Mouse (Mus musculus) forebrain, embryonic 15.5 days (tissue): ENCODE measurements at regions not wholly inside any gene's neighbourhood (a gene's known extent, or its start where the extent isn't known, plus 50 kb on each side); places are given as distances from the start of the nearest gene placed in this dataset.

Source experiments
- ATAC-seq: fragments of 200-750 bp; cut with Nextera tagmentation; replicated peaks from 2 replicates; pipeline ENCODE4 v1.8.0; 2017; ENCODE audit warnings: mild to moderate bottlenecking, moderate TSS enrichment, moderate library complexity
- H3K27ac ChIP-seq: fragments of 300-500 bp; sonication (generic); replicated peaks from 2 replicates; pipeline ENCODE4 v1.5.1; 2015; ENCODE audit warnings: mild to moderate bottlenecking, inconsistent platforms
- H3K27me3 ChIP-seq: fragments of 300-500 bp; sonication (generic); 2 replicates; pipeline ENCODE4 v1.6.1; 2015; ENCODE audit warnings: inconsistent platforms
- H3K36me3 ChIP-seq: fragments of 300-500 bp; sonication (generic); 2 replicates; pipeline ENCODE4 v1.6.1; 2015; ENCODE audit warnings: mild to moderate bottlenecking, inconsistent platforms
- H3K4me1 ChIP-seq: fragments of 300-500 bp; sonication (generic); 2 replicates; pipeline ENCODE4 v1.6.1; 2015; ENCODE audit warnings: inconsistent platforms
- H3K4me2 ChIP-seq: fragments of 300-500 bp; sonication (generic); replicated peaks from 2 replicates; pipeline ENCODE4 v1.6.1; 2015; ENCODE audit warnings: mild to moderate bottlenecking, inconsistent platforms
- H3K4me3 ChIP-seq: fragments of 300-500 bp; sonication (generic); 2 replicates; pipeline ENCODE4 v1.5.1; 2015; ENCODE audit warnings: mild to moderate bottlenecking, inconsistent platforms
- H3K9ac ChIP-seq: fragments of 300-500 bp; sonication (generic); replicated peaks from 2 replicates; pipeline ENCODE4 v1.6.1; 2015; ENCODE audit warnings: mild to moderate bottlenecking, inconsistent platforms
- H3K9me3 ChIP-seq: fragments of 300-500 bp; sonication (generic); 2 replicates; pipeline ENCODE4 v1.6.1; 2016; ENCODE audit warnings: inconsistent platforms
- WGBS: fragments of 180-500 bp; shearing (Covaris S2); methylation state at CpG from one replicate; pipeline ENCODE4 v1.1.7; 2015; ENCODE audit warnings: mixed read lengths; 5-methylcytosine and 5-hydroxymethylcytosine counted together

DNA sequence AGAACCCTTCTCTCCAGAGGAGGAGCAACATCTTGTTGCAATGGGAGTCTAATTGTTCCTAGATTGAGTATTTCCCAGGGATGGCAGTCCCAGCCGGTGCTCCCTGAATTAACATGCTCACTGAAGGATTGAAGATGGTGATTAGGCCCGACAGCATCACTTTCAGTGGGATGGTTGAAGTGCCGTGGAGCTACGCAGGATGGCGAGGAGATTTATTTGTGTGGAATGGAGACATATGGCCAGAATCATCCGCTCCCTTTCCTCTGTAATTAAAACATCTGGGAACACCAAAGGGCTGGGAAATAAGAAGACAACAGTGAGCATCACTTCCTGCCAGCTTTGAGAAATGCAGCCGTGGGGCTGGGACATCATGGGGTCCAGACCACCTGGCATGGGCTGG lies 512.4 kb downstream of the Dhx35 start:
- H3K9me3 ChIP-seq, result no peaks in the 10 kb centered on the region
- 65% methylated on average over 7 of the region's 7 CpGs for WGBS
- no peak overlapping the region for H3K27ac ChIP-seq
- no peak for ATAC-seq
- H3K4me2 ChIP-seq, result no peak overlapping the region
- H3K36me3 ChIP-seq, result no peaks in the 10 kb centered on the region
- H3K4me3 ChIP-seq, result no peak overlapping the region
- no peak overlapping the region for H3K9ac ChIP-seq
- no peaks in the 10 kb centered on the region for H3K4me1 ChIP-seq
- no peaks in the 10 kb centered on the region for H3K27me3 ChIP-seq

DNA sequence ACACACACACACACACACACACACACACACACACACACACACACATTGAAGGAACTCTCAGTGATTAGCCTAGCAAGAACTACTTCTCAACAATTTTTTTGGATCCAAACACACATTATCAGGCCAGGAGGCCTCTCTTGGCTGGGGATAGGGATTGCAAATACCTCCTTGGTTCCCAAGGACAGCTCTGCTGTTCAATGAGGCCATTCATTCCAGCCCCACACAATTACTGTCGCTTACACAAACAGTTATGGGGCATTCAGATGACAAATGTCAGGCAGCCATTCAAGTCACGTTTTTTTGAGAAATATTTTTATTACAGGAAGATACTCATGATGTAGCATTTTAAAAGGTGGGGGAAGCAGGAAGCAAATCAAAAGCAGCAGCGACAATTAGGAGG lies 540.1 kb downstream of the Dhx35 start:
- Histone ChIP-seq H3K4me3 (no peak overlapping the region), H3K27ac (no peak overlapping the region), H3K36me3 (no peaks in the 10 kb centered on the region), H3K9ac (no peak overlapping the region), H3K27me3 (no peaks in the 10 kb centered on the region), H3K9me3 (no peaks in the 10 kb centered on the region), H3K4me1 (no peaks in the 10 kb centered on the region), H3K4me2 (no peak overlapping the region)
- no peak for ATAC-seq
- WGBS, result 53% methylated on average over 3 of the region's 3 CpGs

DNA sequence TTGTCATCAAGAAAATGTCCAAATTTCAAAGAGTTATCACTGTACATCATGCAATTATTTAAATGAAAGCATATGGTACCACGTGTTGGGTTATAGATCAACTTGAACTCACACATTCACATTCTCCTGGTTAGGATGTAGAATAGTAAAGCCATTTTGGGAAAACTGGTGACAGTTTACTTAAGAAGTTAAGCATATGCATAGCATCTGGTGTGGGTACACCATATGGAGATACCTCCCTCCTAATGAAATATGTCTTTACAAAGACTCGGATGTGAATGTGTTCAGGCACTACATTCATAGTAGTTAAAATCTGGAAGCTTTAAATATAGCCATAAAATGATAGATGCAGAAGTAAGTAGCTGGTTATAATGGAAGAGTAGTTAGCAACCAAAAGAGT lies 542.0 kb downstream of the Dhx35 start:
- Histone ChIP-seq H3K9me3 (no peaks in the 10 kb centered on the region), H3K27ac (no peak overlapping the region), H3K4me3 (no peak overlapping the region), H3K36me3 (no peaks in the 10 kb centered on the region), H3K9ac (no peak overlapping the region), H3K4me2 (no peak overlapping the region), H3K4me1 (no peaks in the 10 kb centered on the region), H3K27me3 (no peaks in the 10 kb centered on the region)
- 60% methylated on average over 2 of the region's 2 CpGs for WGBS
- no peak for ATAC-seq

DNA sequence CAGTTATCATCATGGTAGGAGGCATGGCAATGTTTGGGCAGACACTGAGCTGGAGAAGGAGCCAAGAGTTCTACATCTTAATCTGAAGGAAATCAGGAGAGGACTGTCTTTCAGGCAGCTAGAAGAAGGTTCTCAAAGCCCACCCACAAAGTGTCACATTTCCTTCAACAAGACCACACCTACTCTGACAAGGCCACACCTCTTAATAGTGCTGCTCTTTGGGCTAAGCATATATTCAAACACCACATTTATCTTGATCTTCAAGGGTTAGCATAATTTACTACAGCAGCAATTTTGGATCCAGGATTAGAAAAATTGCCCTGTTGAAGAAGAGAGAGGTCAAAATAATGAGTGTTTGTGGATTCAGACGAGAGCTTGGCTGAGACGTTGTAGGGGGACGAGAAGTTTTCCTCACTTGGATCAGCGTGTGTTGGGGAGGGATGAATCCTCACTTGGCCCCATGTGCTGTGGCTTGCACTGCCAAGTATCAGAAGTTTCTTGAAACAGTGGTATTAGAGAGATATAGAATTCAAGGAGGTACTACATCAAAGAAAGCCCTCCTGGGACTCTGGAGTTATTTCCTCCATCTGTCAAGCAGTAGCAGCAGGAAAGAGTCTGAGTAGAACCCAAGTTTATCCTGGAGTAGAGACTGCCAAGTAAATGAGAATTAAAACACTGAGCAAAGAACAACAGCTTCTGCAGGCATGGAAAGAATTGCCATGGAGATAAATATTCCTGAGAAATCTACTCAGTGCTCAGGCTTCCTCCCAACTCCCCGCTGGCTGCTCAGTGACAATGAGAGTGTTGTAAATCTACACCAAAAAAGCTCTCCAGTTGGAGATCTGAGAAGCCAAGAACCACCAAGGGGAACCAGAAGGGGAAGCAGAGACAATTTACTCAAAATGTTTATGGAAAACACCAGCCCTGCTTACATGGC lies 549.3 kb downstream of the Dhx35 start:
- Histone ChIP-seq H3K4me1 (no peaks in the 10 kb centered on the region), H3K4me3 (no peak overlapping the region), H3K9ac (no peak overlapping the region), H3K27ac (no peak overlapping the region), H3K36me3 (no peaks in the 10 kb centered on the region), H3K9me3 (no peaks in the 10 kb centered on the region), H3K4me2 (no peak overlapping the region), H3K27me3 (no peaks in the 10 kb centered on the region)
- 75% methylated on average over 5 of the region's 5 CpGs for whole genome bisulfite sequencing
- ATAC-seq, result no peak

DNA sequence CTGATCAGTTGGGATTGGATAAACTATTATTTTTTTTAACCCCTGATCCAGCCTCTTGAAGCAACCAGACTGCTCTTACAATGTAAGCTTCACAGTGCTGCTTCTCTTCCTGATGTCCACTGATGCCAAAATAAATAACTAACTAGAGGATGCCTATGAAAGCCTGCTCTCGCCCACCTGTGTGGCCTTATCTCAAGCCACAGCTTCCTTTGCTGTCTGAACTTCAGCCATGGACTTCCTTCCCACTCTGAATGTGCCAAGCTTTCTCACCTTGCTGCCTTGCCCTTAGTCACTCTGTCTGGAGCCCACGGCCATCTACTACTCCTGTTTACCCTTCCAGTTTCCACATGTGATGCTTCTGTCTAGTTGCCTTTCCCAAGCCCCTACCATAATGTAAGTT lies 559.6 kb downstream of the Dhx35 start:
- Histone ChIP-seq H3K9me3 (no peaks in the 10 kb centered on the region), H3K27ac (no peak overlapping the region), H3K27me3 (no peaks in the 10 kb centered on the region), H3K9ac (no peak overlapping the region), H3K36me3 (no peaks in the 10 kb centered on the region), H3K4me1 (no peaks in the 10 kb centered on the region), H3K4me2 (no peak overlapping the region), H3K4me3 (no peak overlapping the region)
- WGBS, result 90% methylated on average over 2 of the region's 2 CpGs
- ATAC-seq, result no peak

DNA sequence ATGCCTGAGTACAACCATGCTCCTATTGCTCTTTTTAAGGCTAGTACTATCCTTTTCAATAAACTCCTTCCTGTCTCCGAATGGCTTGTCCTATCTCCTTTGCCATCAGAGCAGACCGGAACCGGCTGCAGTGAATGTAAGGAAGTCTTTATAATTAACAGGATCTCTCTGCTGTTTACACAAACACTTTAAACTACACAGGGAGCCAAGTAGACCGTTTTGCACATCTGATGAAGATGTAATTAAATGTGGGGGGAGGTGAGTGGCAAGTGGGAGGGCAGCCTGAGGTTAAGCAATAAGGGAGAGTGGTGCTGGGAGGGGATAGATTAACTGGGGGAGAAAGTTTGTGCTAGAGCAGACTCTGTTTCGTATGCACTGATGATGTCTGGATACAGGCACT lies 561.9 kb downstream of the Dhx35 start:
- Histone ChIP-seq H3K4me3 (no peak overlapping the region), H3K27ac (no peak overlapping the region), H3K9ac (no peak overlapping the region), H3K36me3 (no peaks in the 10 kb centered on the region), H3K4me2 (no peak overlapping the region), H3K27me3 (no peaks in the 10 kb centered on the region), H3K9me3 (no peaks in the 10 kb centered on the region), H3K4me1 (no peaks in the 10 kb centered on the region)
- WGBS, result 34% methylated on average over 5 of the region's 5 CpGs
- no peak for ATAC-seq

DNA sequence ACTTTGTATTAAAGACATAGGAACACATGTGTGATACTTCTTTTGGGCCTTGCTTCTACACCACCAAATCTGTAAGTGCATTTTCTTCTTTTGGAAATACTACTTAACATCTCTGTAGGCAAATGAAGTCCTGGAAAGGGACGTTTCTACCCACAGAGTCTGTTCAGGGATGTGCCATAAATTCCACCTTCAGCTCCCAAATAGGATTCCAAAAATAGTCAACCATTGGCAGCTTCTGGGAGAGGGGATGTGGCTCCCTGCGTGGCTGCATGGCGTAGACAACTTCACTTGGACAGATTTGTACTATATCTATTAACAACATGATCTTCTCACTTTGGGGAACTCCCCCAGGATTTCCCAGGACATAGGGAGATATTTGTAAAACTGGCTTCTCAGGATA lies 566.8 kb downstream of the Dhx35 start:
- H3K4me1 ChIP-seq, result no peaks in the 10 kb centered on the region
- no peak overlapping the region for H3K9ac ChIP-seq
- H3K4me2 ChIP-seq, result no peak overlapping the region
- H3K4me3 ChIP-seq, result no peak overlapping the region
- no peaks in the 10 kb centered on the region for H3K27me3 ChIP-seq
- no peaks in the 10 kb centered on the region for H3K36me3 ChIP-seq
- H3K27ac ChIP-seq, result no peak overlapping the region
- no peaks in the 10 kb centered on the region for H3K9me3 ChIP-seq
- no peak for ATAC-seq
- WGBS, result 72% methylated on average over 3 of the region's 3 CpGs

DNA sequence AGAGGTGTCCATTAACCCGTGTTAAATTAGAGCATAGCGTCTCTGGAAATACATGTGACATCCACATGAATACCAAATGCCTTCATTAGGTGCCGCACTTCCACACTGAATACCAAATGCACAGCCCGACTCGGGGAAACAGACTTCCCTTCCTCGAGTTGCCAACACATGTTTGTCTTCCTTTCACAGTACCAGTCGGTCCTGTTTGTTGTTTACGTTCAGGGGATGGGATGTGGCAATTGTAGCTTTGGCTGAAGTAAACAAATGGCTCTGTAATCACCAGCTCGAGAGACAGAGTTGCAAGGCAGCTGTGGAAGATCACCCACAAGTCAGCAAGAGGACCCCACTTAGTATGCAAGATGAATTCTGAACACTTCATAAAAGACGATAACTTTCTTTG lies 598.3 kb downstream of the Dhx35 start:
- Histone ChIP-seq H3K36me3 (no peaks in the 10 kb centered on the region), H3K4me3 (no peak overlapping the region), H3K27ac (no peak overlapping the region), H3K4me2 (no peak overlapping the region), H3K9me3 (no peaks in the 10 kb centered on the region), H3K9ac (no peak overlapping the region), H3K4me1 (no peaks in the 10 kb centered on the region), H3K27me3 (no peaks in the 10 kb centered on the region)
- WGBS, result 52% methylated on average over 10 of the region's 10 CpGs
- peak; percentile 61; the same call in 1 of the 2 replicates for ATAC-seq

DNA sequence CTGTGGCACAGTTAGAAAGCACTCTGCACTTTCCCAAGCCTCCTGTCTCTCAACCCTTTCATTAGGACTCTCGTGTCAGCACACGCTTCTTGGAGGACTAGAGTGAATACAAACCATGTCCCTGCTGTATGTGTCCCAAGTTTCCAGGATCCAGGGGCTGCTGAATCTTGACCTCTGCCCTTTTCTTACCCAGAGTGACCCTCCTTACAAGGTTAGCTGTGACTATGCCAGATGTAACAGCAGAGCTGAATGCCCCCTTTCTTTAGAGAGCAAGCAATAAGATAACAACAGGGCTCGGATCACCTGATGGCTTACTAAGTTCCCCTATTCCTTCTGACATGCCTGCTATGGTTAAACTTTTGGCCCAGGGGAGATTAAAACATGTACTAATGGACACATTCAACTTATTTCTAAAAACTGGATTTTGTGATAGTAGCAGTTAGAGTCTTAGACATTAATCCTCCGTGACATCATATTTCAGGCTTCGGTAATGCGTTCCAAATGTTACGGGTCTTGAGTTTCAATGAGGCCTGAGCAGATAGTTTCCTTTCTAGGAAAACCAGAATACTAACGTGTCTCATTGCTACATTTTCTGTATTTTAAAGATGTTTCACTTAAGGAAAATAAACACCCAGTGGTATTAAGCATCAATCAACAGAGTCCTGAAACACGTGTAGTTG lies 607.0 kb downstream of the Dhx35 start:
- H3K36me3 ChIP-seq, result no peaks in the 10 kb centered on the region
- no peak overlapping the region for H3K4me2 ChIP-seq
- no peaks in the 10 kb centered on the region for H3K9me3 ChIP-seq
- H3K27ac ChIP-seq, result no peak overlapping the region
- 83% methylated on average over 9 of the region's 9 CpGs for WGBS
- no peak overlapping the region for H3K4me3 ChIP-seq
- no peak for ATAC-seq
- no peaks in the 10 kb centered on the region for H3K4me1 ChIP-seq
- no peaks in the 10 kb centered on the region for H3K27me3 ChIP-seq
- no peak overlapping the region for H3K9ac ChIP-seq

DNA sequence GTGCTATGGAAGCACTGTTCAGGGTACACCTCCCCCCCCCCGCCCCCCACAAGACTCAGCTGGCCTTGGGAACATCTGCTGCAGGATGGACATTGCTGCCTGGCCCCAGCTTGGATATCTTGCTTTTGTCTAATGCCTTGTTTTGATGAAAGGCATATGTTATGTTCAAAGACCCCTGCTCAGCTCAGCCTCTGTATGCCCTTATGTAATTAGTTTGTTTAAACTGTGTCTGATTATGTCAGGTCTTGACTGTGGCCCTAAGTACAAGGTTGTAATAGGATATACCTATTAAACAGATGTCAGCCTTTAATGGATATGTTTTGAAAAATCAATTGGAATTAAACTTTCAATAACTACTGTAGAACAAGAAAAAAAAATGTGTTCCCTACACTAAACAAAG lies 610.3 kb downstream of the Dhx35 start:
- H3K27ac ChIP-seq, result no peak overlapping the region
- 0 out of 2 replicates have a peak, but pooled peaks cover 2% of the 10 kb centered on the region for H3K9me3 ChIP-seq
- H3K4me1 ChIP-seq, result no peaks in the 10 kb centered on the region
- WGBS, result 71% methylated on average over 1 of the region's 1 CpGs
- H3K9ac ChIP-seq, result no peak overlapping the region
- no peak overlapping the region for H3K4me2 ChIP-seq
- H3K36me3 ChIP-seq, result no peaks in the 10 kb centered on the region
- H3K27me3 ChIP-seq, result no peaks in the 10 kb centered on the region
- ATAC-seq, result no peak
- no peak overlapping the region for H3K4me3 ChIP-seq

DNA sequence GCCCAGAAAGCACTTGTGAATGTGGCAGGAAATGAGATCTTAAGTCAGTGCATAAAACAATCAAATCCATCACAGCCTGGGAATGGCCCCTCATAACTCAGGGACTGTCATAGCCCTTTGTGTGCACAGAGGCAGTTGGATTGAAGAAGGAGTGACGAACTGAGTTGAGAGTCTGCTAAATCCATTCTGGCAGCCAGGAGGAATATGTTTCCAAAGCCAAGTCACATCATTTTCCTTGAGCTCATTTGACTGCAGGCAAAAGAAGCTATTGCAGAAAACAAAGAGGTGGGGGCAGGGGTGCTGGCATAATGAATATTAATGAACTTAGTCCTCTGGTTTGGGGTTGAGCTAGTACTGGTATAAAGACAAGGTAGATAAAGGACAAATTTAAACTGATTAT lies 620.0 kb downstream of the Dhx35 start:
- H3K27ac ChIP-seq, result peak overlapping the region; percentile 24
- peak; percentile 80 for ATAC-seq
- H3K36me3 ChIP-seq, result no peaks in the 10 kb centered on the region
- H3K4me2 ChIP-seq, result no peak overlapping the region
- 11% methylated on average over 1 of the region's 1 CpGs for WGBS
- H3K27me3 ChIP-seq, result no peaks in the 10 kb centered on the region
- no peak overlapping the region for H3K4me3 ChIP-seq
- peaks cover 18% of the 10 kb centered on the region for H3K4me1 ChIP-seq
- H3K9ac ChIP-seq, result no peak overlapping the region
- no peaks in the 10 kb centered on the region for H3K9me3 ChIP-seq

DNA sequence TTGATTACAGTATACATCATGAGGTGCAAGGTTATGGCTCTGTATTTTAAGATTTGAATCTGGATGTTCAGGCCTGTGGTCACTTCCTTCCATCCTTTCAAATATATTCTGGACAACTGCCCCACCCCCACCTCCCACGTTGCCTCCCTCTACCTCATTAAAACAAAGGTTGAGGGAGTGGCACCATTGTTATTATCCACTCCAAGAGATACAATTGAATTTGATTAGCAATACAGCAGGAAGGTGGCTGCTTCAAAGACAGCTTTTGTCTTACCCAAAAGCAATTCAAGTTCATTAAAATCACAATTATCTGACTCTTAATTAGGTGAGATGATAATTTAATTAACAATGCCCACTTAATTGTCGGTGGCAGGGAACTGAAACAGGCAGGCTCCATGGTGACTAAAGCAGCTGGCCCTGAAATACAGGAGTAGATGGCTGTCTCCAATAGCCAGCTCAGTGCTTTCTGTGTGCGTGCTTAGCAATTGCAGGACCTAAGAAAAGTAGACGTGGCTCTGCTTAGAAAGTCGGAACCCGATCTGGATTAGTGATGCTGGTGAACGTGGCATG lies 623.8 kb downstream of the Dhx35 start:
- Histone ChIP-seq H3K27ac (no peak overlapping the region), H3K27me3 (no peaks in the 10 kb centered on the region), H3K4me3 (no peak overlapping the region), H3K9ac (no peak overlapping the region), H3K36me3 (no peaks in the 10 kb centered on the region), H3K9me3 (no peaks in the 10 kb centered on the region), H3K4me2 (no peak overlapping the region), H3K4me1 (peaks cover 18% of the 10 kb centered on the region)
- 21% methylated on average over 7 of the region's 7 CpGs for WGBS
- ATAC-seq, result no peak
